Mouse (Mus musculus): ENCODE measurements around the gene Chid1. TPM values are rescaled to one million over a fixed set of nuclear protein-coding genes. Genes with fewer than 3 reads are reported as not detected.

The Chid1 gene
- polyA plus RNA-seq, 1 experiment from 2014 or later, result 15.6 TPM

- H3K36me3 ChIP-seq (ENCODE audit: insufficient read depth, low read length), result no peaks in the 10 kb centered on the region; the same call in 1 of the 2 replicates
- no peaks in the 10 kb centered on the region for H3K27me3 ChIP-seq (replicated peaks; ENCODE audit: insufficient read depth, low read length)
- H3K4me1 ChIP-seq (ENCODE audit: insufficient read depth, low read depth, low read length), result no peaks in the 10 kb centered on the region
- TF ChIP-seq CTCF (IDR thresholded peaks at IDR 0.05) (no peak), EP300 (IDR thresholded peaks at IDR 0.05) (no peak)
- ATAC-seq (no peak), DNase-seq (ENCODE audit: low spot score) (no peak)
- H3K27ac ChIP-seq (ENCODE audit: low read length), result no peak overlapping the region
- H3K4me3 ChIP-seq (ENCODE audit: low read depth, low read length), result no peak overlapping the region
- WGBS, result 81% methylated on average over 5 of the region's 5 CpGs
- H3K9ac ChIP-seq (replicated peaks; ENCODE audit: low read depth), result no peak overlapping the region
- no peaks in the 10 kb centered on the region for H3K9me3 ChIP-seq (ENCODE audit: low read length)
- no peak overlapping the region for H3K4me2 ChIP-seq (replicated peaks; ENCODE audit: low read depth, low read length)
These were observed 46.9 kb downstream of the Chid1 start for GRCm38 (mm10) chr7:141492738-141493137.

- no peaks in the 10 kb centered on the region for H3K9me3 ChIP-seq (ENCODE audit: low read length)
- WGBS, result 66% methylated on average over 2 of the region's 2 CpGs
- no peak for ATAC-seq
- H3K4me2 ChIP-seq (replicated peaks; ENCODE audit: low read depth, low read length), result no peak overlapping the region
- H3K4me1 ChIP-seq (ENCODE audit: insufficient read depth, low read depth, low read length), result no peaks in the 10 kb centered on the region
- TF ChIP-seq EP300 (IDR thresholded peaks at IDR 0.05) (no peak), CTCF (IDR thresholded peaks at IDR 0.05) (peak; percentile 53)
- H3K36me3 ChIP-seq (ENCODE audit: insufficient read depth, low read length), result no peaks in the 10 kb centered on the region; the same call in 1 of the 2 replicates
- no peak overlapping the region for H3K27ac ChIP-seq (ENCODE audit: low read length)
- H3K27me3 ChIP-seq (replicated peaks; ENCODE audit: insufficient read depth, low read length), result no peaks in the 10 kb centered on the region
- H3K4me3 ChIP-seq (ENCODE audit: low read depth, low read length), result no peak overlapping the region
- no peak overlapping the region for H3K9ac ChIP-seq (replicated peaks; ENCODE audit: low read depth)
- no peak for DNase-seq (ENCODE audit: low spot score)
These were observed 48.5 kb downstream of the Chid1 start for GRCm38 (mm10) chr7:141491151-141491550.

- Histone ChIP-seq H3K36me3 (ENCODE audit: insufficient read depth, low read length) (no peaks in the 10 kb centered on the region), H3K27me3 (replicated peaks; ENCODE audit: insufficient read depth, low read length) (no peaks in the 10 kb centered on the region), H3K4me2 (replicated peaks; ENCODE audit: low read depth, low read length) (no peak overlapping the region), H3K4me3 (ENCODE audit: low read depth, low read length) (no peak overlapping the region), H3K4me1 (ENCODE audit: insufficient read depth, low read depth, low read length) (peaks cover 7% of the 10 kb centered on the region; the same call in 1 of the 2 replicates), H3K27ac (ENCODE audit: low read length) (no peak overlapping the region), H3K9ac (replicated peaks; ENCODE audit: low read depth) (no peak overlapping the region), H3K9me3 (ENCODE audit: low read length) (no peaks in the 10 kb centered on the region)
- DNase-seq (ENCODE audit: low spot score) (no peak), ATAC-seq (no peak)
- 80% methylated on average over 7 of the region's 7 CpGs for WGBS
- TF ChIP-seq CTCF (IDR thresholded peaks at IDR 0.05) (no peak), EP300 (IDR thresholded peaks at IDR 0.05) (no peak)
These were observed 52.5 kb downstream of the Chid1 start for GRCm38 (mm10) chr7:141487141-141487540.

GRCm38 (mm10) chr7:141486239-141486638 is 53.4 kb downstream of the Chid1 start:
- WGBS, result 83% methylated on average over 1 of the region's 1 CpGs
- no peak overlapping the region for H3K4me3 ChIP-seq (ENCODE audit: low read depth, low read length)
- no peak overlapping the region for H3K9ac ChIP-seq (replicated peaks; ENCODE audit: low read depth)
- H3K27me3 ChIP-seq (replicated peaks; ENCODE audit: insufficient read depth, low read length), result 0 out of 2 replicates have a peak, but pooled peaks cover 3% of the 10 kb centered on the region
- H3K27ac ChIP-seq (ENCODE audit: low read length), result no peak overlapping the region
- H3K36me3 ChIP-seq (ENCODE audit: insufficient read depth, low read length), result no peaks in the 10 kb centered on the region
- H3K4me2 ChIP-seq (replicated peaks; ENCODE audit: low read depth, low read length), result no peak overlapping the region
- peaks cover 14% of the 10 kb centered on the region for H3K4me1 ChIP-seq (ENCODE audit: insufficient read depth, low read depth, low read length)
- DNase-seq (ENCODE audit: low spot score) (no peak), ATAC-seq (no peak)
- TF ChIP-seq CTCF (IDR thresholded peaks at IDR 0.05), result no peak
- H3K9me3 ChIP-seq (ENCODE audit: low read length), result no peaks in the 10 kb centered on the region

GRCm38 (mm10) chr7:141485606-141486005 is 54.1 kb downstream of the Chid1 start:
- 69% methylated on average over 2 of the region's 2 CpGs for WGBS
- H3K4me1 ChIP-seq (ENCODE audit: insufficient read depth, low read depth, low read length), result peaks cover 19% of the 10 kb centered on the region
- TF ChIP-seq CTCF (IDR thresholded peaks at IDR 0.05) (no peak), EP300 (IDR thresholded peaks at IDR 0.05) (no peak)

GRCm38 (mm10) chr7:141485186-141485585 is 54.5 kb downstream of the Chid1 start:
- Histone ChIP-seq H3K4me2 (replicated peaks; ENCODE audit: low read depth, low read length) (no peak overlapping the region), H3K36me3 (ENCODE audit: insufficient read depth, low read length) (no peaks in the 10 kb centered on the region), H3K27ac (ENCODE audit: low read length) (no peak overlapping the region), H3K27me3 (replicated peaks; ENCODE audit: insufficient read depth, low read length) (0 out of 2 replicates have a peak, but pooled peaks cover 3% of the 10 kb centered on the region), H3K9ac (replicated peaks; ENCODE audit: low read depth) (no peak overlapping the region), H3K9me3 (ENCODE audit: low read length) (no peaks in the 10 kb centered on the region), H3K4me3 (ENCODE audit: low read depth, low read length) (no peak overlapping the region), H3K4me1 (ENCODE audit: insufficient read depth, low read depth, low read length) (peaks cover 19% of the 10 kb centered on the region)
- no peak for ATAC-seq
- 65% methylated on average over 2 of the region's 2 CpGs for WGBS
- TF ChIP-seq EP300 (IDR thresholded peaks at IDR 0.05), result no peak
- no peak for TF ChIP-seq CTCF (IDR thresholded peaks at IDR 0.05)
- DNase-seq (ENCODE audit: low spot score), result no peak

More at GRCm38 (mm10) chr7:141485606-141486005, 54.1 kb downstream of the Chid1 start:
- H3K9me3 ChIP-seq (ENCODE audit: low read length), result no peaks in the 10 kb centered on the region
- DNase-seq (ENCODE audit: low spot score), result no peak
- H3K4me3 ChIP-seq (ENCODE audit: low read depth, low read length), result no peak overlapping the region
- H3K27ac ChIP-seq (ENCODE audit: low read length), result no peak overlapping the region
- H3K27me3 ChIP-seq (replicated peaks; ENCODE audit: insufficient read depth, low read length), result 0 out of 2 replicates have a peak, but pooled peaks cover 3% of the 10 kb centered on the region
- no peaks in the 10 kb centered on the region for H3K36me3 ChIP-seq (ENCODE audit: insufficient read depth, low read length)
- ATAC-seq, result no peak
- no peak overlapping the region for H3K9ac ChIP-seq (replicated peaks; ENCODE audit: low read depth)
- H3K4me2 ChIP-seq (replicated peaks; ENCODE audit: low read depth, low read length), result no peak overlapping the region
